Mouse (Mus musculus): Measurements from ENCODE around the gene Pgpep1.

Pgpep1 gene

DNA sequence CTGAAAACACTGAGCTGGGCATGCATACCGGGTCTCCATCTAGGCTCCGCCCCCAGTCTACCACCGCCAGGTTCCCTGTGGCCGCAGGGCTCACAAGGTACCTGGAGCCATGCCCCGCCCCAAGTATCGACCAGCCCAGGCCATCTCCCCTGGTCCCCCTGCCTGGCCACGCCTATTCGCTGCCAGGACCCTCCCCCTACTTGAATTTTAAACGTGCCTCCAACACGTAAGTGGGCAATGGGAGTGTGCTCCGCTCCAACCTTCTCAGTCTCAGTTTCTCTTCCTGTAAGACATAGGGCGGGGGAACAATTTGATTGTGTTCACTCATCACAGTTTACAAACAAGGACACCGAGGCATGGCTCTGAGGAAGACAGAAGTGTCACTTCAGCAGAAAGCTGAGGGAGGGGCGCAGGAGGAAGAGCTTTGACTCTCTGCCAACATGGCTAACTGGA, at the start of gene Pgpep1:
TSS of gene Pgpep1 (minus strand) at position 116 of the 453 bp plus-strand sequence.
- DNase-seq (ENCODE audit: low read depth) = no peak

DNA sequence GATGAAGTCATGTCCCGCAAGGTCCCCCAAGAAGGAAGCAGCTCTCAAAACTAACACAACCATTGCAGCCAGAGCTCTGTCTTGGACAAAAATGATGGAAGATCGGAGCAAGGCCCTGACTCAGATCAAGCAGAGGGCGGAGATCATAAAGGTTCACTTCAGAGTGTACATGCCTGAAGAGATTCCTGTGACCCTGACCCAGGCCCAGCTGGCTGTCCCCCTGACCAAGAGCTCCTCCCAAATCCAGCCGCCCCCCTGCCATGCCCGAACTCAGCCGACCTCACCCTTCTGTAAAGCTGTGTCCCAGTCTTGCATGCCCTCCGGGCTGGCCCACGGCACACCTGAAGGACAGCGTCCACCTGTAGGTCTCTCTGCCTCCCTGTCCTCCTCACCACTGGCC, 49.6 kb upstream of the Pgpep1 start:
- no peak for DNase-seq (ENCODE audit: low read depth)

- no peak for DNase-seq (ENCODE audit: low read depth)
Observed at GRCm38 (mm10) chr8:70708281-70708680, 48.1 kb upstream of the Pgpep1 start.

GRCm38 (mm10) chr8:70703287-70703686, 43.1 kb upstream of the Pgpep1 start, which contains the start of gene Iqcn:
Iqcn (plus strand) TSS chr8:70703457.
- no peak for DNase-seq (ENCODE audit: low read depth)

- DNase-seq (ENCODE audit: low read depth) = peak; percentile 37
Observed at GRCm38 (mm10) chr8:70702842-70703182, 42.6 kb upstream of the Pgpep1 start.

DNA sequence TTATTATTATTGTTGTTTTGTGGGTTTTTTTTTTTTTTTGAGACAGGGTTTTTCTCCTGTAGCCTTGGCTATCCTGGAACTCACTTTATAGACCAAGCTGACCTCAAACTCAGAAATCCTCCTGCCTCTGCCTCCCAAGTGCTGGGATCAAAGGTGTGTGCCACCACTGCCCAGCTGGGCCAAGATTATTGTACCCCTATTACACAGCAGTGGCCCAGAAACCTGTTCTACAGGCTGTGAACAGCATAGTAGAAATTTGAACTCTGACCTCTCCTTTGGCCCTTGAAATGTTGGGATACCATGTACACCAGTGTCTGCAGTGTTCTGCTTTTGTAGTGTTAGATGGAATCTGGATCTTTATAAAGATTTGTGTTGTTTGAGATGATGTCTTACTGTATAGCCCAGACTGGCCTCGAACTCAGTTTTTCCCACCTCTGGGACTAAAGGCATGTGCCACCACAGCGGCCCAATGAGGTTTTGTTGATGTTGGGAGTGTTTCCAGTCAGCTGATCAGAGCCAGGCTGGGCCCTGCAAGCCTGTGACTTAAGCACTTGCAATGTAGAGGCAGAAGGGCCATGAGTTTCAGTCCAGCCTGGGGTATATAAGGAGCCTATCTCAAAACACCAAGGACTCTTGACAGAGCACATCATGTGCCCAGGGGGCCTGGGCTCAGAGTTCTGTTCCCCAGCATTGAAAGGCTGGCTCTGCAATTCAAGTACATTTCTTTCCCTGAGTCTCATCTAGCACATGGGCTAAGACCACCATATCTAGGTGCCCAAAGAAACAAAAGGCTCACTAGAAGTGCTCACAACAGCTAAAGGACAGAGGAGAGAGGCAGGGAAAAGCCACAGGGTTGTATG, 42.0 kb upstream of the Pgpep1 start:
- DNase-seq (ENCODE audit: low read depth) = no peak

GRCm38 (mm10) chr8:70701048-70701981, 41.1 kb upstream of the Pgpep1 start:
- DNase-seq (ENCODE audit: low read depth) = no peak

DNA sequence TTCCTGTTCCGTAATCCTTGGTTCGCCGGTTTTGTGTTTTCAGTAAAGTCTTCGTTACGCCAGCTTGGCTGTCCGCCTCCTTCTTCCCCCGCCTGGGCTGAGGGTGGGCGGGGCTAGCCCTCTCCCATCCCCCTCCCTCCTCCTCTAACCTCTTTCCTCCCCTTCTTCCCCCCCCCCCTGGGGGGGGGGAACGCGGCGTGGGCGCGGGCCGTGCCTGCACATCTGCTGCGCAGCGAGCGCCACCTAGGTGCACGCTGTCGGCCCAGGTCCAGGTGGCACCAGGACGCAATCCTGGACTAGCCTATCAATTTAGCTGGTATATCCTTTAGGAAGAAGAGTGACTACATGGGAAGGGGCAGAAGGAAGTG, 40.4 kb upstream of the Pgpep1 start:
- DNase-seq (ENCODE audit: low read depth) = peak; percentile 96

- DNase-seq (ENCODE audit: low read depth) = peak; percentile 80
Observed at GRCm38 (mm10) chr8:70699834-70700554, 39.8 kb upstream of the Pgpep1 start.

- DNase-seq (ENCODE audit: low read depth) = peak; percentile 65
Observed at GRCm38 (mm10) chr8:70699116-70699833, 39.1 kb upstream of the Pgpep1 start.

- DNase-seq (ENCODE audit: low read depth) = peak; percentile 99
Observed at GRCm38 (mm10) chr8:70698310-70699109, 38.3 kb upstream of the Pgpep1 start, which contains the start of gene Jund. Jund (plus strand) TSS chr8:70698949.

DNA sequence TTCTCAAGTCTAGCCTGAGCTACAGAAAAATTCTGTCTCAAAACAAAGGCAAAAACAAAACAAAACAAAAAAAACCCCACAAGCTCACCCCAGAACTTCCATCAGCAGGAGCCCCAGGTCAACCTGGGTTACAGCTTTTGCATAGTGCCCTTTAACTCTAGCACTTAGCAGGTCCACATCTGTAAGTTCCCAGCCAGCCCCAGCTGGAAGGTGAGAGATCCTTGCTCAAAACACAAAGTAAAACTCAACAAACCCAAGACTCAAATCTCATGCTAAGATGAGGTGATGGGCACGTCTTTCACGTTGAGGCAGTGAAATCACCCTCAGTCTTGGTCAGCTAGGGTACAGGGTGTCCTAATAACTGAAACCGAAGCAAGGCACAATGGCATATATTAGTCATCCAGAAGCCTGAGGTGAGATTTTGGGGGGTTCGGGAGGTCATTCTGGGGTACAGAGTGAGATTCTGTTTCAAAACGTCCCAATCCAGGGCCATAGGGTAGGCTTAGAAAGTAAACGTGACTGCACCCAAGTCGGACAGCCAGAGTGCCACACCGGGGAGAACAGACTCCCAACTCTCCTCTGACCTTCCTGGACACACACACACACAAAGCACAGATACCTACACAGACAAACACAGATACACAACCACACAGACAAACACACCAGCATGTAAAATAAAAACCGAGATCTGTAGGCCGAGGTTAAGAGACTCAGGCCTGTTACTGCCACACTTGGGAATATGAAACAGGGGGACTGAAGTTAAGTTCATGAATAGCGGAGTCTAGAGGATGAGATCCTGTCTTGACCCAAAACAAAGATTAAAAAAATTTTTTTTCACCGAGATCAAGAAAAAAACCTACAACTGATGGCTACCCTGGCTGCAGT, 37.4 kb upstream of the Pgpep1 start:
- DNase-seq (ENCODE audit: low read depth) = no peak

DNA sequence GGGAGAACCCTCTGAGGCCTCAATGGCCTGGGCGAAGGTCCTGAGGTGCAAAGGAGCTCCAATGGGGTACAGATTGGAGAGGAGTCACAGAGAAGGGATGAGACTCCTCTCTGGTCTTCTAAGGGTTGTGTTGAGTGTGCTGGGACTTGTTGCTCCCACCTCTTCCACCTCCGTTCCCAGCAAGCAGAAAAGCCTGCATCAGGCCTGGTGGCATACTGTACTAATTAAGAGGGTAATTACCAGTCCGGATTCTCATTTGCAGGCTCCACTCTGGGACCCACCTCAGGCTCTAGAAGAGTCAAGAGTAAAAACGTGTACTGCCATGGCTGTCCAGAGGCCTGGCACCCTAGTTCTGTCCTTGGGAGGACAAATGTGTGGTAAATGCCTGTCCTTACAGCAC, 36.8 kb upstream of the Pgpep1 start:
- DNase-seq (ENCODE audit: low read depth) = no peak

GRCm38 (mm10) chr8:70696019-70696885, 36.1 kb upstream of the Pgpep1 start:
- peak; percentile 87 for DNase-seq (ENCODE audit: low read depth)

DNA sequence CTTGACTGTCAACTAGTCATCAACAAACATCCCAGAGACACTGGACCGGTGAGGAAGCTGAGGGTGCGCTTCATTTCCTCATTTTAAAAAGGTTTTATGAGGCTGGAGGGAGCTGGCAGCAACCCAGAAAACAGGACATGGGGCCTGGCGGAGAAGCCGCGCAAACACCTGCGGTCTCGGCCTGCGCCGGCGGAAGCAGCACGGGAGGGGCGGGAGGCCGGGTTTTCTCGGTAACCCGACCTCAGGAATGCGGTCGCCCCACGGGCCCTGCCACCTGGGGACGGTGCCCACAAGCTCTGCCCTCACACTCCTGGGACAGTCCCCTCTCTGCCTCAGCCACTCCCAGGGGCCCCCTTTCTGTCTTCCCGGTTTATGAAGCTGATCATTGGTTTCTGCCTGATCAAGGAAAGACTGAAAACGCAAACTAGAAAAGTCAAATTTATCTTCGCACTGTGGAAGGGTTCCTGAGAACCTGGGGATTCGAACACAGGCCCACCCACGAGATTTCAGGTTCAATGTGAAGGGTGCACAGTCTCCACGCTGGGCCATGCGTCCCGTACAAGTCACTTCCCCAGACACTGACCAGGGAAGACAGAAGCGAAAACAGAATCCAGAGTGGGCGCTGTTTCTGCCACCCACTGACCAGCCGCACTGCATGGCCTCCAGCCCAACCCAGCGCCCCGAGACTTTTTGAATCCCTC, 35.3 kb upstream of the Pgpep1 start:
- DNase-seq (ENCODE audit: low read depth) = peak; percentile 91

DNA sequence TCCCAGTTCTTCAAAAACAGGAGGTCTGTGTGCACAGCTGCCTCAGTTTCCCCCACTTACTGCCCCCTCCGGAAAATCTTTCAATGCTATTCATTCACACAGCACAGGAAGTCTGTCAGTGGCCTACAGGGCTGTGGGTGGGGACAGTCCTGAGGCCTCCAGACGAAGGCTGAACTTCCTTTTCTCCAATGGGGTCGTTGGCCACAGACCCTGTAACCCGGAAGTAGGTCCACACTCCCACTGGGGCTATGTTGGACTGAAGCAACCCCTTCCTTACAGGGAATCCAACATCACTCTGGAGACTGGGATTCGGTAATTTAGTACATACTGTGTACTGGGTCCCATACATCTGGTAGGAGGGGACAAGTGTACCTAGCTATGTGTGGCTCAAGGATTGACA, 33.4 kb upstream of the Pgpep1 start:
- DNase-seq (ENCODE audit: low read depth) = no peak

- DNase-seq (ENCODE audit: low read depth) = no peak
Observed at GRCm38 (mm10) chr8:70691727-70692231, 31.6 kb upstream of the Pgpep1 start.

DNA sequence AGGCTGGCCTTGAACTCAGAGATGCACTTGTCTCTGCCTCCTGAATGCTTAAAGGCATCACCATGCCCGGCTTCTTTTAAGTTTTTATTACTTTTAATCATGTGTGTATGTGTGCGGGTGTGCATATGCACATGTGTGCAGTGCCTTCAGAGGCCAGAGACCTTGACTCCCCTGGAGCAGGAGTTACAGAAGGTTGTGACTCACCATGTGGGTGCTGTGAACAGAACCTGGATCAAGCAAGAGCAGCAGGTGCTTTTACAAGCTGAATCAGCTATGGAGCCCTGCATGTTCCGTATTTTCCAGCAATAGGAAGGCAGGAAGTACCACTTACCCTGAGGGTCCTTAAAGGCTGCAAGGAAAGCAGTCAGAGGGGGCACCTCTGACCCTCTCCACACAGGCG, 31.0 kb upstream of the Pgpep1 start:
- DNase-seq (ENCODE audit: low read depth) = no peak

Measured in 416B (cell line).